Mouse (Mus musculus): ENCODE data around the gene Psenen.

- TF ChIP-seq CTCF (IDR thresholded peaks at IDR 0.05; ENCODE audit: borderline replicate concordance, insufficient read depth, low read length): no peak
- no peak for TF ChIP-seq POLR2A (IDR thresholded peaks at IDR 0.05; ENCODE audit: low read depth, low read length)
Measured at GRCm38 (mm10) chr7:30599933-30600353, 36.5 kb upstream of the Psenen start.

Data from embryonic fibroblast, embryonic 13.5 days (primary cell).